Mouse (Mus musculus): Measurements from ENCODE around the gene Med8. TPM values are rescaled to one million over a fixed set of nuclear protein-coding genes. Genes with fewer than 3 reads are reported as not detected.
A peak's percentile ranks its signal among the peaks of the same experiment; 100 is the strongest.

The Med8 gene
- 118 and 124 TPM in 2 replicates for polyA plus RNA-seq (2015; fragmentation: Nextera tagmentation; extraction: Ambion mirVana)

DNA sequence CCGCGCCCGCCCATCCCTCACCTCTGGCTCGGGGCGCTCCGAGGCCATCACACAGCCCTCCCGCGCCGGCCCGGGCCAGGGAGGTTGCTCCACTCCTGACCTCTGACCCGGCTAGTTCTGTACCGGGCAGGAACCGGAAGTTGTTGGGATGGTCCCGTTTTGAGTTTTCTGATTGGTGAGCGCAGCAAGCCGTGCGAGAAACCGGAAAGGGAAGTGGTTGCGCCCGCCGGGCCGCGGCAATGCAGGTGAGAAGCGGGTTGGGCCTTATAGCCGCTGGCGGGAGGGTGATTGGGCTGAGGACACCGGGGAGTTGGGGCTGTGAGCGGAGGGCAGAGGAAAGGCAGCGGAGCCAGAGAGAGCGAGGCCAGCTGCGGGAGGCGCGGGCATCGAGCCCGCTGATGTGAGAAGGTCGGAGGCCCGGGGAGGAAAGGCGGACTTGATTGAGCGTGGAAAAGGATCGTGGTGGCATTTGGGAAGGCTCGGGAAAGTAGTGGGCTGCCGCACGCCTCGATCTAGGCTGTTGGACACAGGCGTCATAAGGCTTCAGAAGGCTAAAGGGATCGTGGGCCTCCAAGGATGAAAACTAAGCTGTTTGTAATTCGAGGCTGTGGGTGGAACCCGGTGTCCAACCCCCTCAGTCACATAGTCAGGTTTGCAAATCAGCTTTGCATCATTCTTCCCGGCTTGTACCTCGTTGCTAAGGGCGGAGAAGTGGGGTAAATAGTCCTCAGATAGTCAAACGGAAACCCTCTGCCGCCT lies at the start of gene Med8, which contains the start of gene Szt2:
Med8 (plus strand) TSS at position 196 of the 759 bp plus-strand sequence.
Szt2 (minus strand) TSS at position 132 of the 759 bp plus-strand sequence.
- peak within 1 kb of the TSS; percentile 91 for H3K4me2 ChIP-seq
- H3K4me3 ChIP-seq: peak within 1 kb of the TSS; percentile 89
- WGBS: 1% methylated on average over 53 of the region's 53 CpGs
- no peaks in the 10 kb centered on the region for H3K9me3 ChIP-seq
- no peaks in the 10 kb centered on the region for H3K27me3 ChIP-seq
- H3K36me3 ChIP-seq: peaks cover 47% of the 10 kb centered on the region
- peaks cover 25% of the 10 kb centered on the region for H3K4me1 ChIP-seq (replicated peaks)
- H3K9ac ChIP-seq: peak within 1 kb of the TSS; percentile 93
- H3K27ac ChIP-seq: peak within 1 kb of the TSS; percentile 76
- peak; percentile 95 for ATAC-seq (ENCODE audit: low FRiP score)

GRCm38 (mm10) chr4:118359896-118360720 lies 49.0 kb upstream of the Med8 start:
- H3K9me3 ChIP-seq: no peaks in the 10 kb centered on the region
- H3K27me3 ChIP-seq: no peaks in the 10 kb centered on the region
- peak overlapping the region; percentile 61 for H3K4me3 ChIP-seq
- H3K36me3 ChIP-seq: peaks cover 39% of the 10 kb centered on the region
- H3K4me2 ChIP-seq: peak overlapping the region; percentile 93
- H3K9ac ChIP-seq: peak overlapping the region; percentile 88
- peak; percentile 87 for ATAC-seq (ENCODE audit: low FRiP score)
- WGBS: under 1% methylated on average over 54 of the region's 54 CpGs
- H3K27ac ChIP-seq: peak overlapping the region; percentile 93
- peaks cover 18% of the 10 kb centered on the region for H3K4me1 ChIP-seq (replicated peaks)

DNA sequence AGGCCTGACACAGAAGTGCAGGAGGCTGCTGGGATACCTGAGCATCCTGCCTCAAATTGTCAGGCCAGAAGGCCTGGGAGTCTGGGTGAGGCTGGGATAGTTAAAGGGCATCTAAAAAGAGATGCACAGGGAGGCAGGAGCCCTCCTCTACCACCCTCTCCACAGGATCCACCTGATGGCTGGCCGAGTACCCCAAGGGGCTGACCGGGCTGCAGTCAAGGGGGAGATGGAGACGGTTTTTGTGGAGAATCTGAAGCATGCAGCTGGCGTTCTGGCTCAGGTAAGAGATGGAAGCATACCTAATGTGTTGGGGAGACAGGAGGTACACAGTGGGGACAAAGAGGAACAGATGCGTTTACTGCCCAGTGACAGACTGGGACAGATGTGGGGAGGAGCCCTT lies 47.7 kb upstream of the Med8 start:
- Histone ChIP-seq H3K36me3 (peaks cover 52% of the 10 kb centered on the region), H3K4me2 (no peak overlapping the region), H3K9ac (no peak overlapping the region), H3K4me1 (replicated peaks) (peaks cover 18% of the 10 kb centered on the region), H3K27ac (no peak overlapping the region), H3K4me3 (no peak overlapping the region), H3K27me3 (no peaks in the 10 kb centered on the region), H3K9me3 (no peaks in the 10 kb centered on the region)
- no peak for ATAC-seq (ENCODE audit: low FRiP score)
- WGBS: 83% methylated on average over 5 of the region's 5 CpGs

DNA sequence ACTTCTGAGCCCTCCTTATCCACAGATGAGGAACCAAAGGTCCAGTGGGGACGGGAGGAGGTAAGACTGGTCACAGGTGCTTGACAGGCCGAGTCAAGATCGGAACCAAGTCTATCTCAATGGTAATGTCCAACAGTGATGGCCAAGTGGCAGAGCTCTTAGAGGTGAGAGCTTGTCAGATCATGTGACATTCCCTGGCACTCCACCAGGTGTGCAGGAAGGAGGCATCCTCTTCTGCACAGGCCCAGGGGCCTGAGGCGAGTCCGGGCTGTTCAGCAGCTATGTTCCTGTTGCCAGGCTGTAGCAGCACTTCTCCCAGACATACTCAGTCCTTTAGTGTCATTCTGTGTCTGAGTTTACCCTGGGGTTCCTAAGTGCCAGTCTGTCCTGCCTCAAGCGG lies 46.3 kb upstream of the Med8 start:
- Histone ChIP-seq H3K9me3 (no peaks in the 10 kb centered on the region), H3K36me3 (peaks cover 63% of the 10 kb centered on the region), H3K9ac (no peak overlapping the region), H3K4me3 (no peak overlapping the region), H3K4me1 (replicated peaks) (peaks cover 18% of the 10 kb centered on the region), H3K27ac (no peak overlapping the region), H3K4me2 (no peak overlapping the region), H3K27me3 (no peaks in the 10 kb centered on the region)
- no peak for ATAC-seq (ENCODE audit: low FRiP score)
- 95% methylated on average over 6 of the region's 6 CpGs for WGBS

GRCm38 (mm10) chr4:118363985-118364384 lies 45.2 kb upstream of the Med8 start:
- Histone ChIP-seq H3K9ac (no peak overlapping the region), H3K4me1 (replicated peaks) (peaks cover 18% of the 10 kb centered on the region), H3K4me2 (no peak overlapping the region), H3K27ac (no peak overlapping the region), H3K9me3 (no peaks in the 10 kb centered on the region), H3K4me3 (no peak overlapping the region), H3K36me3 (peaks cover 74% of the 10 kb centered on the region), H3K27me3 (no peaks in the 10 kb centered on the region)
- ATAC-seq (ENCODE audit: low FRiP score): no peak
- 98% methylated on average over 3 of the region's 3 CpGs for WGBS

GRCm38 (mm10) chr4:118364641-118365040 lies 44.5 kb upstream of the Med8 start:
- 93% methylated on average over 13 of the region's 13 CpGs for WGBS
- Histone ChIP-seq H3K27me3 (no peaks in the 10 kb centered on the region), H3K4me2 (no peak overlapping the region), H3K9ac (no peak overlapping the region), H3K27ac (no peak overlapping the region), H3K36me3 (peaks cover 81% of the 10 kb centered on the region), H3K4me1 (replicated peaks) (peaks cover 12% of the 10 kb centered on the region), H3K4me3 (no peak overlapping the region), H3K9me3 (no peaks in the 10 kb centered on the region)
- ATAC-seq (ENCODE audit: low FRiP score): no peak

DNA sequence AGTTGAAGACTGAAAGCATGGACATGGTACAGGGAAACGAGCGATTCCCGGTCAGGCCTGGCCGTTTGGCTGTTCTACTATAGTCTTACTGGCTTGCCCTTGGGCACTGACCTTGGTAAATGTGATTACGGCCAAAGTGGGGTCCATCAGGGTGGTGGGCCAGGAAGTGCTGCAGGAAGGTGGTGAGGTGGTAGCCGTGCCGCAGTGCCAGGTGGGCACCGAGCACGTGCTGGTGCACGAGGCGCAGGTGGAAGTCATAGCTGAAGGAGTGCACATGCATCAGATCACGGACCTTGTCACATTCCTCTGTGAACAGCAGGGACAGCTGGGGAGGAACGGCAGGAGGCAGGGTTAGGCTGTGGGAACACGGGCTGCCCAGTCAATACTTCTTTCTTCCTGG lies 43.1 kb upstream of the Med8 start:
- H3K9me3 ChIP-seq: no peaks in the 10 kb centered on the region
- H3K36me3 ChIP-seq: peaks cover 93% of the 10 kb centered on the region
- no peak for ATAC-seq (ENCODE audit: low FRiP score)
- no peak overlapping the region for H3K4me2 ChIP-seq
- no peak overlapping the region for H3K4me3 ChIP-seq
- no peak overlapping the region for H3K9ac ChIP-seq
- H3K27ac ChIP-seq: no peak overlapping the region
- 92% methylated on average over 14 of the region's 14 CpGs for WGBS
- H3K27me3 ChIP-seq: no peaks in the 10 kb centered on the region
- H3K4me1 ChIP-seq (replicated peaks): no peaks in the 10 kb centered on the region

GRCm38 (mm10) chr4:118367551-118367950 lies 41.6 kb upstream of the Med8 start:
- Histone ChIP-seq H3K27me3 (no peaks in the 10 kb centered on the region), H3K4me1 (replicated peaks) (no peaks in the 10 kb centered on the region), H3K36me3 (peaks cover 94% of the 10 kb centered on the region), H3K4me2 (no peak overlapping the region), H3K27ac (no peak overlapping the region), H3K9me3 (no peaks in the 10 kb centered on the region), H3K4me3 (no peak overlapping the region), H3K9ac (no peak overlapping the region)
- WGBS: 90% methylated on average over 12 of the region's 12 CpGs
- ATAC-seq (ENCODE audit: low FRiP score): no peak

DNA sequence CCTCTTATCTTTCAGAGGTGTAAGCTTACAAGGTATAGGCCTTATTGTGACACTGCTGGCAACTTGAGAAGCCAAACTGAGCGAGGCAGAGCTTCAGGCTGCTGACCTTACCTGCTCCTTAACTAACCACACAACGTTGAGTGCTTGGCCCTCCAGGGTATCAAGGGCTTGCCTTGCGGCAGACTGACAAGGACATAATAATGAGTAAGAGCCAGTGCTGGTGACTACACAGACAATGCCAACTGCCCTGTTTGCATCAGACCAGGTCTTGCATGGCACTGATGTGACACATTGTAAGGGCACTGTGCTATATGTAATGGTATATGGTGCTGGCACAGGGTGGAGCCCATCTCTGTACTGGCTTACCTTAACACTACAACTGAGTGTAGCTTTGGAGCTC lies 40.5 kb upstream of the Med8 start:
- no peak overlapping the region for H3K4me3 ChIP-seq
- H3K4me2 ChIP-seq: no peak overlapping the region
- H3K27ac ChIP-seq: no peak overlapping the region
- no peaks in the 10 kb centered on the region for H3K9me3 ChIP-seq
- WGBS: 96% methylated on average over 3 of the region's 3 CpGs
- H3K36me3 ChIP-seq: peaks cover 94% of the 10 kb centered on the region
- H3K9ac ChIP-seq: no peak overlapping the region
- ATAC-seq (ENCODE audit: low FRiP score): no peak
- H3K27me3 ChIP-seq: no peaks in the 10 kb centered on the region
- H3K4me1 ChIP-seq (replicated peaks): no peaks in the 10 kb centered on the region

GRCm38 (mm10) chr4:118371822-118372221 lies 37.3 kb upstream of the Med8 start:
- no peak for ATAC-seq (ENCODE audit: low FRiP score)
- Histone ChIP-seq H3K4me1 (replicated peaks) (no peaks in the 10 kb centered on the region), H3K4me2 (no peak overlapping the region), H3K36me3 (peaks cover 95% of the 10 kb centered on the region), H3K27ac (no peak overlapping the region), H3K9me3 (no peaks in the 10 kb centered on the region), H3K27me3 (no peaks in the 10 kb centered on the region), H3K4me3 (no peak overlapping the region), H3K9ac (no peak overlapping the region)
- WGBS: 90% methylated on average over 13 of the region's 13 CpGs

DNA sequence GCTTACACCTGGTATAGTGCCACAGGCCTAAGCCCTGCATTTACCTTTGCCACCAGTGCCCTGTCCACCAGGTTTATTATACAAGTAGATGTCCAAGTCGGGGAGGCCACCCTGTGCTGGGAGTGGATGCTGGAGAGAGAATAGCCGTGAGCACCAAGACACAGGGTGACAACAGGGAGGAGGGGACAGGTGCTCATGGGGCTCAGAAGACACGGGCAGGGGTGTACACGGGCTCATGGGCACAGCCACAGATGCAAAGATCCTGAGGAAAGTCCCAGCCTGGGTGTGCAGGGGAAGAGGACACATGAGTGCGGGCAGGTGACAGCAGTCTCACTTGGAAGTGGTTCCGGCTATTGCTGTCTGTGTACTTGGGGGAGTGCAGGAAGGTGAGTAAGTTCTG lies 33.1 kb upstream of the Med8 start:
- WGBS: 98% methylated on average over 6 of the region's 6 CpGs
- Histone ChIP-seq H3K27ac (no peak overlapping the region), H3K27me3 (no peaks in the 10 kb centered on the region), H3K36me3 (peaks cover 99% of the 10 kb centered on the region), H3K4me2 (no peak overlapping the region), H3K9me3 (no peaks in the 10 kb centered on the region), H3K4me3 (no peak overlapping the region), H3K4me1 (replicated peaks) (no peaks in the 10 kb centered on the region), H3K9ac (no peak overlapping the region)
- no peak for ATAC-seq (ENCODE audit: low FRiP score)

DNA sequence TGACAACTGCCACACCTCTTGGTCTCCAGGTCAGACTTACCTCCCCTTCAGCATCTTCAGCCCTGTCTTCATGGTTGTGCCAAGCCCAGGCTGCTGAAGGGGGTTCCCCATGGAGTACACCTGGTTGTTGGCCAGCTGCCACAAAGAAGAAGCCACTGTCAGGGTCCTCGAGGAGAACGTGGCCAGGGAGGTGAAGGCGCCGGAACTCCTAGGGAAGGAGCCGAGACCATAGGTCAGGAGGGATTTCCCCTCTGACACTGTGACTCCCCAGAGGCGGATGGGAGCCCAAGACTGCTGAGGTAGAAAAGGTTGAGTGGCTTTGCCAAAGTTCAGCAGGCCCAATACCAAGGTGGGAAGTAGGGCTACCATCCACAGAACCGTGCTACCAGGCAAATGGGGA lies 25.9 kb upstream of the Med8 start:
- Histone ChIP-seq H3K36me3 (peaks cover 99% of the 10 kb centered on the region), H3K27me3 (no peaks in the 10 kb centered on the region), H3K9me3 (no peaks in the 10 kb centered on the region), H3K4me1 (replicated peaks) (no peaks in the 10 kb centered on the region), H3K9ac (no peak overlapping the region), H3K4me2 (no peak overlapping the region), H3K4me3 (no peak overlapping the region), H3K27ac (no peak overlapping the region)
- ATAC-seq (ENCODE audit: low FRiP score): no peak
- WGBS: 94% methylated on average over 7 of the region's 7 CpGs

Data from hindbrain, embryonic 13.5 days (tissue).